Mouse (Mus musculus) heart, postnatal 4 days (tissue): ENCODE data around the gene Clic5. TPM values are rescaled to one million over a fixed set of nuclear protein-coding genes. Genes with fewer than 3 reads are reported as not detected.

Experiments
- DNase-seq: peaks from one replicate; pipeline ENCODE4 v3.0.0; 2021
- total RNA-seq, 2 experiments: library from RNA; stranded (reverse); gene quantifications; 2 replicates each; pipeline ENCODE4 v1.2.3; 2021

The Clic5 gene
- total RNA-seq, 2 experiments from 2014 or later: 75.6 to 78.3 TPM

DNA sequence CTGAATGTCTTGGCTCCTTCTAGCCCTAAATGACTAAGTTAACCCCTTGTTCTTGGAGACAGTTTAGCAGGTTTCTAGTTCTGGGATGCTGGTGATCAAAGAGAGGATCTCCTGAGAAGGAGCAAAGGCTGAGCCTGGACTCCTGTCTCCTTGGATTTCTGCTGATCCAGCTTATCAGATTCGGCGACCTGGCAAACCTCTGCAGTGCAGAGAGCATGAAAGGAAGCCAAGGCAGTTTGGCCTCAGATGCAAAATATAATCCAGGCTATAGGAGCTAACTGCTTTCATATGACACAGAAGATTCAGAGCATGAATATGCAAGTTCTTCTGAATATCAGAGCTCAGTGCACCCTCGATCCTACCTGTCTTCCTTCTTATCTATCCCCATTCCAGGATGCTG, 83.0 kb downstream of the Clic5 start:
- DNase-seq: no peak

DNA sequence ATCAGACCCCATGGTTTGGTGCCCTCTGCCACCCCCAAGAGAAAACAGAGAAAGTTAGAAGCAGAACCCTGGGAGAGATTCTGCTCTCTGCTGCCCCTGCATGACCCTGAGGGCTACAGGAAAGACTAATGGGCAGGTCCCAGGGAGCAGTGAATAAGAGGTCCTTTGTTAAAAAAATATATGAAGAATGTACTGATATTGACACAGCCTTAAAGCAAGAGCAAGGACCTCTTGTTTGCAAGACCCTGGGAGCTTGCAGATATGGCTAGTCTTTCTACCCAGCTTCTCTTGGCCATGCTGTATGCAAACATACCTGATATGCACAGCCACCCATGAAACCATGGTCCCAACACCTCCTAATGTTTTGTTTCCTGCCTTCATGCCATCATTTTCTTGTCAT, 86.4 kb downstream of the Clic5 start:
- no peak for DNase-seq

DNA sequence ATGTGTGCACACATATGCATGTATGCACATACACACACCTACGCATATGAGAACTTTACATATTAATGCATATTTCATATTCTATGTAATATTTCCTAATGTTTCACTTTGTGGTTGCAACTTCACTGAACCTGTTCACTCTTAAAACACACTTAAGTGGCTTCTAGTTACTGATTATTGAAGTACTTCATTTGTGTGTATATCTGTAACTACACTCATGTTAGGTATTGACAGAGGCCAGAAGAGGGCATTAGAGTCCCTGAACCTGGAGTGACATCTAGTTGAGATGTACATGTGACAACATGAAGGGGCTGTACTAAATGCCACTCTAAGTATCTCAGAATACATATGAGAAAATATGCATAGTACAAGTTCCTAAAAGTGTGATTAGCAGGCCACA, 99.9 kb downstream of the Clic5 start:
- no peak for DNase-seq

DNA sequence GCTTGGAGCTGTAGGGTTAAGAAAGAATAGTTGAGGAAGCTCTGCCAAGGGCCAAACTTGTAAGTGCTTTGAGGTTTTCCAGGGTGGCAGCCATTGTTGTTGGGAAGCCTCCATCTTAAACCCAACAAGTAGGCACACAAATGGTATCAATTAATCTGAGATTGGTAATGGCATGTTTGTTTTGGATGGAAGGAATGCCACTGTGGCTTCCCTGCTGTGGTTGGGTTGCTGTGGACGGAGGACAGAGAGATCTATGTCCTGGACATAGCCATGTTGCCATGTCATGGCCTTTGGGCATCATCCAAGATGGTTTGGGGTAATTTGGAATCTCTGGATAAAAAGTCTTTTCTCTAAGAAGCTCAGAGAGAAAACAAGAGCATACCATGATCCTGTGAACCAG, 108.8 kb downstream of the Clic5 start:
- DNase-seq: no peak

DNA sequence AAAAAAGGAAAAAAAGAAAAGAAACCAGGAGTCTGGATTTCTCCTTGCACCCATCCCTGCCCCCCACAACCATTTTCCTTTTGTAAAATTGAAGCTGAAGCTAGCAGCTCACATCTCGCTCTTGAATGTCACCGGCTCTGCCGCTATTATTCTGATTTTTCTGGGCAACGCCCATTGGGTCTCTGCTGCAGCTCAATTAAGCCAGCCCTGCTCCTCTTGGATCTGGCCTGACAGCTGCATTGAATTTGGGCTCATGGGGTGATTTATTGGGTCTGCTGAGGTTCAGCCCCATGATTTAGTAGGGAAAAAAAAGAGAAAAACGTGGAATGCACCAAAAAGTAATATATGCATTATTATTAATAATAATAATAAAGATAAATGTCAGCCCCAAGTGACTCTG, 111.9 kb downstream of the Clic5 start:
- DNase-seq: no peak

DNA sequence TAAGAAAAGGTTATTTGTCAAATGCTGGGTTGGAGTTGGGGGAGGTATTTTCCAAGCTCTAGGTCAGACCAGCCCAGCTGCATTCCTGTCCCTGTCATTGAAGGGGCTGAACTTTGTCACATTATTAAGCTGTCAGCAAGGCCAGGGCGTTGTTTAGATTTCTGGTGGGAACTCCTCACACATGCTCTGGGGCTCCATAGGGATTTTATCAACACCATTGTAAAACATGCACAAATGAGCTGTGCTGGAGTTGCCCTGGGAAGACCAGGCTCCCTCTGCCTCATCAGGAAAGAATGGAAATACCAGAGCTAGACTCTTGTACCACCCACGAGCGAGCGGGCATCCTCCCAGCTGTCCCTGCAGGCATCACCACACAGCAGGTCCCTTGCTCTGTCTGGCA, 112.3 kb downstream of the Clic5 start:
- DNase-seq: peak; percentile 66

DNA sequence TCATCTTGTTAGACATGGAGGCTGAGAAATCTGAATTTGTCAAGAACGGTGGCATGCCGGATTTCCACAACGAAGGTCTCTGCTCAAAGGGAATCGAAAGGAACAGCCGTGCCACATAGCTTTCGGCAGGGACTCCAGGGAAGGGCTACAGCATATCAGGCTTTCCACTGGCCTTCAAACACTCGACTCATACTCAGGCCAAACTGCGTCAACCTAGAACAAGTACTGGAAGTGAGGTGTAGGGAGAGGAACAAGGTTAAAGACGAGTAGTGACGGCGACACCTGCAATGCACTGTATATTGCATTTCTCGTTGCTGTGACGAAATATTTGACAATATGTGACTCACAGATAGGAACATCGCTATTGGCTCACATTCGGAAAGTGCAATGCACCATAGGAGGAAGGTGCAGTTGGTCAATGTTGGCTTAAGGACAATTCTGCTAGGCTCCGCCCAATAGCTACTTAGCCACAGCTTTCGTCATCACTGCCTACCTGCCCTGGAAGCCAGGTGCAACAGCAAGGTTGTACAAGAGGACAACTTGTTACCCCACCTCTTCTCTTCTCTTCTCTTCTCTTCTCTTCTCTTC, 112.9 kb downstream of the Clic5 start:
- no peak for DNase-seq

DNA sequence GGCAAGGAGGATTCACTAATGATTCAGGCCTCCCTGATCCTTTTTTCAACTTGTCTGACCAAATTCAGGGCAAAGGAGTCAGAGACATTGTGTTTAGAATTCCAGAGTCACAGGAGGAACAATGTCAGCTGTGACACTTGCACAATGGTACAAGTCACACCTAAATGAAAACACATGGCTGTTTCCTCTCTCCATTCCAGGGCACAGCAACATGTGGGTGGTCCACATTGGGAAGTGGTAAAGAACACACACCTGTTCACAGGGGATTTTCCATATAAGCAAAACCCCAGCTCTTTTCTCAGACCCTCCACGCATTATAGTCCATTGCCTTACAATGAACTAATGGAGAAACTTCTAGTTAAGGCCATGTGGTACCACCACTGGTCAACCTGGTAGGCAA, 115.7 kb downstream of the Clic5 start:
- no peak for DNase-seq

DNA sequence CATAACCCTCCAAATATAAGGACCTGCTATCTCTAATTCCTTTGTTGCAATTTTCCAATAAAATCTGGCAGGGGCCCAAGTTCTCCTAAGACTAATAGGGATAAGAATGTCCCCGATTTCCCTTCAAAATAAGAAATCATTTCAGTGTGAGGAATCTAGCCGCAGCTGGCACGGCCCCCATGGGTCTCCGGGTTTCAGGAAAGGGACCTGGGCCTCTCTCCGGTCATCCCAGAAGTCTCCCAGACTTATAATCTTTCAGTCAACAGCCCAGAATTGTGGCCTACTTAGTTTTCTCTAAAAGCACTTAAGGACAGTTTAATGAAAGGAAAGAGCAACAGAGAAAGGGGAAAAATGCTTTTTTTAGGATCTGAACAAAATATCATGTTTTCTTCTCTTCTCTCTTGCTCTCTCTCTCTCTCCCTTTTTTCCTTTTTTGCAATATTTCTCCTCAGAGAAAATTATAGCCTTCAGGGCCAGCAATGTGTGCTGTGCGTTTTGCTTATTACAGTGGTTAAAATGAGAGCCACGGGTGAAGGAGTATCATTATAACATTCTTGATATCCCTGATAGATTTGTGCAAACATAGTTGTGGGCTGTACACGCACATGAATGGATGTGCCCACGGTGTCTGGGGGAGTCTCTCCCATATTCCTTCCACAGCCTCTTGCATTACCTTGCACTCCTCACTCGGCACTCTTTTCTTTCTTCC, 121.7 kb downstream of the Clic5 start:
- DNase-seq: no peak

DNA sequence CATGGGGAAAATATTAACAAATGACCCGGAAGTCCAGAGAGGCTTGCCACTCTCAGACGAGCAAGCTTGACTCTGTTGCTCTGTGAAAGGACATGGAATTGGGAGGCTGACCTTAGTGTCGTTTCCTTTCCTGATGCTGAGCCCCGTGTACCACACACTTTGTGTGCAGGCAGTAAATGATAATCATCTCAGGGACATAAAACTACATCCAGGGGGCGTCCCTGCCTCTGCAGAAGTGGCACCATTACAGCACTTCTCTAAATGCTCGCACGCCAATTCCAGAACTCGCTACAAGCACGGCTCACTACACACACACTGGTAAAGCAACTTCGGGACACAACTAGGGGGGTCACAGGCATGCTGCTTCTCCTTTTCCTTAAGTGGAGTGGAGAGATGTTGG, 136.9 kb downstream of the Clic5 start:
- no peak for DNase-seq

DNA sequence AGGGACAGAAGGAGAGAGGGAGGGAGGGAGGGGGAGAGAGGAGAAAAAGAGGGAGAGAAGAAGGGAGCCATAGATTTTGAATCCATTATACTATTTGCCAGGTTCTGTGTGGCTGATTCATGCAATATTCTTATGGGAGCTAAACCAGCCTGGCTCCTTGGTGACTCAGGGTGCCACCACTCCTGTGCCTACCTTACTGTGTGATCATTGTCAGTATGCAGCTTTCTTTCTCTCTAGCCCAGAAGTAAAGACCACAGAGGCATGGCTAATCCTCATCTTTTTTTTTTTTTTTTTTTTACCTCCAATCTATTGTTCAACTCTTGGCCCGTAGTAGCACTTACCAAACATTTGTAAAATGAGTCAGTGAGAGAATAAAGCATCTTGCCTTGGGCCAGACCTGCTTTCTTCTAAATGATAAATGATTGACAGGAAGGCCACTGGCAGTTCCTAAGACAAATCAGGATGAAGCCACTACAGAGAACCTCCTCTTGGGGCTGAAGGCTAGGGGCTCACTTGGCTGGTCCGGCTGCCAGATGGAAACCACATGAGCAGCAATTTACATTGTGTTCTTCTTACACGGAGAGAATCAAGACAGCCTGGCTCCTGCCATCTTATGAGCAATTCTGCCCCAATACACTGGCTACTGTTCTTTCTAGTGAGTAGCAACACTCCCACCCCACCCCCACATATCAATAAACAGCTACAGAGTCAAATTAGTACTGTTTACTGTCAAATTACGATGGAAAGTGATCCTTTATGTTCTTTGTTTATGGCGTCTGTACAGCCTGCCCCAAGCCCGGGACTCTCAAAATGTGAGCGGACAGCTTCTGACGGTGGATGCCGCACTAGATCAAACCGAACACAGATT, 139.1 kb downstream of the Clic5 start:
- DNase-seq: no peak

DNA sequence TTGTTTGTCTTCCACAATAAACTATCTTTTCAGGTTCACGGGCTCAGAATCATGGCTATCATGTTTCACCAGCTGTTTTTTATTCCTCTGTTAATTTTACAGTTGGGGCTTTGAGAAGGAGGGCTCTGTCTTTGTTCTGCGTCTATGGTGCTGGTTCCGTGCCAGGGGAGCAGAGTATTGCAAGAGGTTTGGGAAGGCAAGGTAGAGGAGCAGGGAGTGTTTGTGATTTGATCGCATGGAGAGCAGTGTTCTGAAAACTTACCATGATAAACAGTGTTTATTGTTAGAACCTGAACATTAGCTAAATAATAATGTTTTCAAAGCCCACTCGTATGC, 139.7 kb downstream of the Clic5 start:
- no peak for DNase-seq

Other genes with a start within 250 kb of the Clic5 start
- gene Enpp5, start 109.8 kb upstream of the Clic5 start, total RNA-seq: 1 to 10 TPM; 8.3 to 9.1 TPM
- gene Enpp4, start 82.8 kb upstream of the Clic5 start, total RNA-seq: 10 to 100 TPM; 13.5 to 13.8 TPM